Mouse (Mus musculus) E14TG2a.4 (cell line): ENCODE data around the gene Agap2.
A peak's percentile ranks its signal among the peaks of the same experiment; 100 is the strongest.

Experiments
- H3K27me3 ChIP-seq: 2 replicates; pipeline ENCODE4 v1.6.1; 2014; ENCODE audit warnings: low read length, control low read depth; ENCODE audit not compliant: insufficient read depth
- H3K36me3 ChIP-seq: 2 replicates; pipeline ENCODE4 v1.6.1; 2014; ENCODE audit warnings: low read length, control low read depth; ENCODE audit not compliant: insufficient read depth
- H3K4me1 ChIP-seq: replicated peaks from 2 replicates; pipeline ENCODE4 v1.6.1; 2014; ENCODE audit warnings: low read depth, low read length, control low read depth
- H3K4me3 ChIP-seq: replicated peaks from 2 replicates; pipeline ENCODE4 v1.5.1; 2014; ENCODE audit warnings: mild to moderate bottlenecking, low read length
- H3K9me3 ChIP-seq: 2 replicates; pipeline ENCODE4 v1.6.1; 2014; ENCODE audit warnings: low read length, control low read depth
- CTCF ChIP-seq: conservative IDR thresholded peaks from 2 replicates; pipeline ENCODE4 v1.5.1; 2014; ENCODE audit warnings: low read length
- NANOG ChIP-seq: IDR thresholded peaks from 2 replicates; pipeline ENCODE4 v1.6.1; 2014; ENCODE audit warnings: borderline replicate concordance, low read length, mixed read lengths
- POU5F1 ChIP-seq: IDR thresholded peaks from 2 replicates; pipeline ENCODE4 v1.6.1; 2014; ENCODE audit warnings: low read length, borderline replicate concordance

The Agap2 gene

GRCm38 (mm10) chr10:127075080-127075479 is at the start of gene Agap2:
Gene Agap2 (plus strand): TSS chr10:127075284.
- Histone ChIP-seq H3K27me3 (peaks cover 51% of the 10 kb centered on the region), H3K4me1 (peaks cover 42% of the 10 kb centered on the region), H3K36me3 (no peaks in the 10 kb centered on the region), H3K4me3 (no peak within 1 kb of the TSS), H3K9me3 (no peaks in the 10 kb centered on the region)
- TF ChIP-seq NANOG, result no peak
- no peak for TF ChIP-seq CTCF
- no peak for TF ChIP-seq POU5F1

GRCm38 (mm10) chr10:127030336-127031296 is 44.5 kb upstream of the Agap2 start, which contains the start of gene Tsfm:
Gene Tsfm (minus strand): TSS chr10:127030840.
- Histone ChIP-seq H3K9me3 (no peaks in the 10 kb centered on the region), H3K27me3 (no peaks in the 10 kb centered on the region), H3K4me3 (peak within 1 kb of the TSS; percentile 98), H3K36me3 (peaks cover 40% of the 10 kb centered on the region), H3K4me1 (peaks cover 42% of the 10 kb centered on the region)
- TF ChIP-seq POU5F1 (no peak), CTCF (peak; percentile 58)

GRCm38 (mm10) chr10:127033301-127033741 is 41.8 kb upstream of the Agap2 start:
- H3K9me3 ChIP-seq, result no peaks in the 10 kb centered on the region
- H3K4me3 ChIP-seq, result peak overlapping the region; percentile 61
- H3K27me3 ChIP-seq, result 0 out of 2 replicates have a peak, but pooled peaks cover 3% of the 10 kb centered on the region

GRCm38 (mm10) chr10:127036273-127036672 is 38.8 kb upstream of the Agap2 start:
- 0 out of 2 replicates have a peak, but pooled peaks cover 4% of the 10 kb centered on the region for H3K27me3 ChIP-seq
- H3K4me1 ChIP-seq, result peaks cover 72% of the 10 kb centered on the region
- peaks cover 5% of the 10 kb centered on the region; the same call in 1 of the 2 replicates for H3K36me3 ChIP-seq
- TF ChIP-seq NANOG (no peak), POU5F1 (no peak), CTCF (no peak)
- no peak overlapping the region for H3K4me3 ChIP-seq
- H3K9me3 ChIP-seq, result no peaks in the 10 kb centered on the region

More at GRCm38 (mm10) chr10:127033301-127033741, 41.8 kb upstream of the Agap2 start:
- no peak for TF ChIP-seq CTCF
- TF ChIP-seq POU5F1, result no peak
- TF ChIP-seq NANOG, result no peak
- Histone ChIP-seq H3K36me3 (peaks cover 17% of the 10 kb centered on the region), H3K4me1 (peaks cover 65% of the 10 kb centered on the region)

GRCm38 (mm10) chr10:127037641-127038040 is 37.4 kb upstream of the Agap2 start:
- Histone ChIP-seq H3K36me3 (peaks cover 5% of the 10 kb centered on the region), H3K27me3 (0 out of 2 replicates have a peak, but pooled peaks cover 4% of the 10 kb centered on the region), H3K9me3 (no peaks in the 10 kb centered on the region), H3K4me3 (0 out of 2 replicates have a peak overlapping the region, but pooled peaks have one; percentile 10), H3K4me1 (peaks cover 78% of the 10 kb centered on the region)
- TF ChIP-seq NANOG (no peak), POU5F1 (no peak), CTCF (no peak)

- Histone ChIP-seq H3K36me3 (peaks cover 36% of the 10 kb centered on the region), H3K4me1 (peaks cover 79% of the 10 kb centered on the region)
- TF ChIP-seq POU5F1 (no peak), CTCF (no peak), NANOG (no peak)
Measured at GRCm38 (mm10) chr10:127040569-127041214, 34.4 kb upstream of the Agap2 start.

GRCm38 (mm10) chr10:127041274-127041766 is 33.8 kb upstream of the Agap2 start, which contains the start of the genes Mettl1 and Eef1akmt3:
Gene Mettl1 (plus strand): TSS chr10:127041414.
Gene Eef1akmt3 (minus strand): TSS chr10:127041513.
- Histone ChIP-seq H3K4me3 (peak within 1 kb of the TSS; percentile 93), H3K27me3 (0 out of 2 replicates have a peak, but pooled peaks cover 2% of the 10 kb centered on the region), H3K9me3 (no peaks in the 10 kb centered on the region), H3K4me1 (peaks cover 80% of the 10 kb centered on the region), H3K36me3 (peaks cover 38% of the 10 kb centered on the region)
- TF ChIP-seq POU5F1 (no peak), CTCF (no peak), NANOG (no peak)

More at GRCm38 (mm10) chr10:127040569-127041214, 34.4 kb upstream of the Agap2 start:
- H3K4me3 ChIP-seq, result peak overlapping the region; percentile 93
- no peaks in the 10 kb centered on the region for H3K9me3 ChIP-seq
- H3K27me3 ChIP-seq, result 0 out of 2 replicates have a peak, but pooled peaks cover 4% of the 10 kb centered on the region

GRCm38 (mm10) chr10:127041774-127042338 is 33.2 kb upstream of the Agap2 start:
- H3K27me3 ChIP-seq, result 0 out of 2 replicates have a peak, but pooled peaks cover 2% of the 10 kb centered on the region
- TF ChIP-seq NANOG, result no peak
- no peak for TF ChIP-seq CTCF
- no peak for TF ChIP-seq POU5F1
- peaks cover 42% of the 10 kb centered on the region for H3K36me3 ChIP-seq
- peak overlapping the region; percentile 93 for H3K4me3 ChIP-seq
- peaks cover 80% of the 10 kb centered on the region for H3K4me1 ChIP-seq
- H3K9me3 ChIP-seq, result no peaks in the 10 kb centered on the region
